In the genomic region with DNA sequence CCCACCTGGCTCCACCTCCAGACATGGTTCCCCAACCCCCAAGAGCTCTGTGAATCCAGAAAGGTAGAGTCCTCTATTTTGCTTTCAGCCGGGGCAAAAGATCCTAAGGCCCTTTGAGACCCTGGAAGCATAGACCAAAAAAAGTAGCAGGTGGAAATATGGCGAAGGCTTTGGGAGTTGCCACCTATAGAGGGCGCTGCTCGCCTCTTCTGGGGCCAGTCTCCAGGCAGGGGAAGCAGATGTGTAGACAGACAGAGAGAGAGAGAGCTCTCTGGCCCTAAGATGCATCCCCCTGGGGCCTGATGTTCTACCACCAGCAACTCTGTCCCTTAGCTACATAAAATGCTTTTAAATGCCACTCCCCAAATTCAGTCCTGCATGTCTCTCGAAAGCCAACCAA, we compare ENCODE assay signal across 9 mouse cellular contexts. TPM values are rescaled to one million over a fixed set of nuclear protein-coding genes. Genes with fewer than 3 reads are reported as not detected.
A peak's percentile ranks its signal among the peaks of the same experiment; 100 is the strongest.
DNase-seq lines count a peak whose midpoint lies in the region; ATAC-seq and TF ChIP-seq lines count a peak whose summit lies in the region.
"Had no signal": no experiment of that assay in that cellular context is flagged by ENCODE, and none has a peak within 500 bp of the region (broad histone marks: within the 10 kb centered on the region; RNA-seq: fewer than 3 reads in every experiment).

No protein-coding gene starts in this region.

- no peak for TF ChIP-seq POLR2A in heart, adult 2 months (IDR thresholded peaks at IDR 0.05; ENCODE audit: insufficient read depth, low read depth, low read length)
- no peak for TF ChIP-seq POLR2A in bone marrow macrophage, adult 2 months (IDR thresholded peaks at IDR 0.05; ENCODE audit: borderline replicate concordance, low read depth, low read length)

- no peaks in the 10 kb centered on the region for H3K9me3 ChIP-seq in neural tube, embryonic 11.5 days (ENCODE audit: control insufficient read depth, low read length)
- H3K9me3 ChIP-seq: hindbrain, embryonic 15.5 days had no signal

- H3K27me3 ChIP-seq in heart, adult 2 months (ENCODE audit: control insufficient read depth, insufficient read depth, low read length): no peaks in the 10 kb centered on the region
- no peaks in the 10 kb centered on the region for H3K27me3 ChIP-seq in neural tube, embryonic 11.5 days (ENCODE audit: control insufficient read depth, insufficient read depth, low read length)
- H3K27me3 ChIP-seq: hindbrain, embryonic 15.5 days had no signal

- TF ChIP-seq EP300 in heart, adult 2 months (IDR thresholded peaks at IDR 0.05; ENCODE audit: insufficient read depth, low read depth, low read length): no peak

- ATAC-seq in neural tube, embryonic 11.5 days (ENCODE audit: insufficient read depth, low FRiP score, low TSS enrichment): no peak
- no peak for ATAC-seq in erythroid progenitor cell, adult 5-6 weeks (replicated peaks; ENCODE audit: low FRiP score, poor library complexity, severe bottlenecking)

- intact Hi-C loops in heart, adult 2 months (cut with DNase I): loop anchor here (5.0 kb wide), 1 partner anchor 75 kb away; no protein-coding TSS in a partner anchor
- intact Hi-C loops in left cerebral cortex, postnatal 36 days (cut with DNase I): loop anchor here (5.0 kb wide), 1 partner anchor 80 kb away; no protein-coding TSS in a partner anchor

- 52% methylated on average over 5 of the region's 5 CpGs for WGBS in heart, adult 2 months
- WGBS in neural tube, embryonic 11.5 days: 36% methylated on average over 5 of the region's 5 CpGs

- no peak overlapping the region for H3K9ac ChIP-seq in heart, adult 2 months (ENCODE audit: low read depth, low read length)
- no peak overlapping the region for H3K9ac ChIP-seq in neural tube, embryonic 11.5 days (ENCODE audit: low read length)
- H3K9ac ChIP-seq: hindbrain, embryonic 15.5 days had no signal

- no peaks in the 10 kb centered on the region for H3K36me3 ChIP-seq in heart, adult 2 months (ENCODE audit: control insufficient read depth, insufficient read depth, low read length)
- H3K36me3 ChIP-seq in neural tube, embryonic 11.5 days (ENCODE audit: control insufficient read depth, insufficient read depth, low read length): no peaks in the 10 kb centered on the region
- H3K36me3 ChIP-seq: hindbrain, embryonic 15.5 days had no signal

- H3K4me1 ChIP-seq in heart, adult 2 months (ENCODE audit: control insufficient read depth, insufficient read depth, low read length): no peaks in the 10 kb centered on the region; the same call in 1 of the 2 replicates
- no peaks in the 10 kb centered on the region for H3K4me1 ChIP-seq in neural tube, embryonic 11.5 days (ENCODE audit: control insufficient read depth, insufficient read depth, low read length)
- no peaks in the 10 kb centered on the region for H3K4me1 ChIP-seq in bone marrow macrophage, adult 2 months (ENCODE audit: control insufficient read depth, insufficient read depth, low read length)

- TF ChIP-seq CTCF in heart, adult 2 months (IDR thresholded peaks at IDR 0.05): peak; percentile 69
- peak; percentile 80 for TF ChIP-seq CTCF in bone marrow macrophage, adult 2 months (IDR thresholded peaks at IDR 0.05; ENCODE audit: low read depth, low read length)

- no peaks in the 10 kb centered on the region for H3K79me2 ChIP-seq in heart, adult 2 months (replicated peaks; ENCODE audit: control insufficient read depth, insufficient read depth, low read length)

- no peak overlapping the region for H3K27ac ChIP-seq in heart, adult 2 months
- H3K27ac ChIP-seq in neural tube, embryonic 11.5 days (ENCODE audit: low read depth, low read length): no peak overlapping the region
- H3K27ac ChIP-seq in bone marrow macrophage, adult 2 months (ENCODE audit: insufficient read depth, low read depth, low read length): no peak overlapping the region
- H3K27ac ChIP-seq: hindbrain, embryonic 15.5 days had no signal

- peak in 1 of 2 experiments; percentile 33 for DNase-seq in heart, adult 2 months
- no peak for DNase-seq in heart, adult 8-10 months (ENCODE audit: low spot score)
- DNase-seq in neural tube, embryonic 11.5 days (ENCODE audit: low spot score): peak; percentile 55
- DNase-seq in neural tube, embryonic 10.5 days (ENCODE audit: extremely low spot score, low spot score): no peak
- DNase-seq in left cerebral cortex, postnatal 36 days (ENCODE audit: low spot score in 2 of 2): peak; percentile 55 to 60
- no peak for DNase-seq in urinary bladder, adult 2 months (ENCODE audit: low spot score)

- H3K4me2 ChIP-seq in neural tube, embryonic 11.5 days (ENCODE audit: low read depth): no peak overlapping the region
- H3K4me2 ChIP-seq: hindbrain, embryonic 15.5 days had no signal

- H3K4me3 ChIP-seq in heart, adult 2 months: no peak overlapping the region
- H3K4me3 ChIP-seq in neural tube, embryonic 11.5 days (ENCODE audit: low read depth, low read length): no peak overlapping the region
- H3K4me3 ChIP-seq in bone marrow macrophage, adult 2 months (ENCODE audit: insufficient read depth, low read length): no peak overlapping the region
- H3K4me3 ChIP-seq: hindbrain, embryonic 15.5 days had no signal

RNA-seq across cellular contexts. Expression of gene Emx1, which starts 49.8 kb away (rescaled TPM):
- total RNA-seq in heart, adult 2 months (2021): not detected
- polyA plus RNA-seq in heart, adult 2 months (2012; rRNA removed): not detected in 2 replicates
- not detected for total RNA-seq in heart, adult 8-10 months (2022)
- polyA plus RNA-seq in neural tube, embryonic 11.5 days (2014; fragmentation: Nextera tagmentation; extraction: Ambion mirVana): not detected in 2 replicates
- not detected in 2 replicates for polyA plus RNA-seq in bone marrow macrophage, adult 2 months (2012; ENCODE audit: insufficient read depth, insufficient read length, missing spikeins)
- total RNA-seq in left cerebral cortex, postnatal 36 days (2021): 10 to 100 TPM; 34.2 to 45.2 TPM
- not detected in 2 replicates for total RNA-seq in erythroid progenitor cell, adult 5-6 weeks (2015; ENCODE audit: low replicate concordance)
- not detected in 2 replicates for total RNA-seq in erythroid progenitor cell, adult 5-6 weeks (2017; ENCODE audit: low replicate concordance)
- polyA plus RNA-seq in urinary bladder, adult 2 months (2012; rRNA removed): 0.04 TPM in 1 of 2 replicates, not detected in the other

Comparison
In these comparisons a context has a peak if more than half of its experiments do, and no peak if none do; other contexts are left out.
1. DNase-seq: peak in neural tube, embryonic 11.5 days (single experiment) and left cerebral cortex, postnatal 36 days (2 of 2); none in heart, adult 8-10 months (single experiment), neural tube, embryonic 10.5 days (single experiment) and urinary bladder, adult 2 months (single experiment).
2. RNA of gene Emx1, which starts 49.8 kb away (total RNA-seq): 34.2 to 45.2 TPM in left cerebral cortex, postnatal 36 days; not detected in heart, adult 2 months, not detected in heart, adult 8-10 months and not detected in erythroid progenitor cell, adult 5-6 weeks; every median in the first group is over 10 times any median in the second.